Mouse (Mus musculus): ENCODE measurements around the gene Fhad1. TPM values are rescaled to one million over a fixed set of nuclear protein-coding genes. Genes with fewer than 3 reads are reported as not detected.

The Fhad1 gene
- total RNA-seq, 2 experiments from 2014 or later: 0.36 TPM; not detected in 1

GRCm38 (mm10) chr4:141931526-141931925, 83.4 kb downstream of the Fhad1 start:
- DNase-seq: no peak

- no peak for DNase-seq
Measured at GRCm38 (mm10) chr4:141930001-141930400, 84.9 kb downstream of the Fhad1 start.

GRCm38 (mm10) chr4:141928881-141929281, 86.0 kb downstream of the Fhad1 start:
- DNase-seq: peak; percentile 71 to 79

- no peak for DNase-seq
Measured at GRCm38 (mm10) chr4:141925781-141926345, 89.0 kb downstream of the Fhad1 start.

GRCm38 (mm10) chr4:141923961-141924360, 90.9 kb downstream of the Fhad1 start:
- no peak for DNase-seq

GRCm38 (mm10) chr4:141920391-141920790, 94.5 kb downstream of the Fhad1 start:
- no peak for DNase-seq

GRCm38 (mm10) chr4:141917735-141918419, 97.0 kb downstream of the Fhad1 start:
- DNase-seq: peak in 1 of 2 experiments; percentile 22

GRCm38 (mm10) chr4:141914040-141914439, 100.8 kb downstream of the Fhad1 start:
- peak; percentile 81 to 85 for DNase-seq

GRCm38 (mm10) chr4:141913201-141913993, 101.5 kb downstream of the Fhad1 start:
- DNase-seq: peak; percentile 52 to 73

GRCm38 (mm10) chr4:141904710-141905109, 110.2 kb downstream of the Fhad1 start:
- no peak for DNase-seq

GRCm38 (mm10) chr4:141902479-141902858, 112.4 kb downstream of the Fhad1 start:
- no peak for DNase-seq

- no peak for DNase-seq
Measured at GRCm38 (mm10) chr4:141901711-141902478, 113.0 kb downstream of the Fhad1 start.

- DNase-seq: no peak
Measured at GRCm38 (mm10) chr4:141900421-141900820, 114.5 kb downstream of the Fhad1 start.

GRCm38 (mm10) chr4:141899936-141900335, 114.9 kb downstream of the Fhad1 start:
- peak; percentile 36 to 54 for DNase-seq

GRCm38 (mm10) chr4:141898905-141899304, 116.0 kb downstream of the Fhad1 start:
- DNase-seq: no peak

GRCm38 (mm10) chr4:141897838-141898237, 117.0 kb downstream of the Fhad1 start:
- peak in 1 of 2 experiments; percentile 33 for DNase-seq

GRCm38 (mm10) chr4:141897225-141897624, 117.7 kb downstream of the Fhad1 start:
- DNase-seq: peak in 1 of 2 experiments; percentile 33

- peak; percentile 26 to 30 for DNase-seq
Measured at GRCm38 (mm10) chr4:141895772-141896171, 119.1 kb downstream of the Fhad1 start.

- DNase-seq: no peak
Measured at GRCm38 (mm10) chr4:141893157-141893784, 121.6 kb downstream of the Fhad1 start.

- DNase-seq: no peak
Measured at GRCm38 (mm10) chr4:141886385-141886968, 128.4 kb downstream of the Fhad1 start.

GRCm38 (mm10) chr4:141885451-141885850, 129.4 kb downstream of the Fhad1 start:
- no peak for DNase-seq
